Mouse (Mus musculus): ENCODE results near the gene Fbxo46. TPM values are rescaled to one million over a fixed set of nuclear protein-coding genes. Genes with fewer than 3 reads are reported as not detected.

Gene Fbxo46
- polyA plus RNA-seq, 1 experiment: 6.2 TPM

GRCm38 (mm10) chr7:19119083-19119482 is 576 bp upstream of the Fbxo46 start:
- TF ChIP-seq TCF12 (IDR thresholded peaks at IDR 0.05; ENCODE audit: insufficient read depth, poor library complexity, severe bottlenecking): no peak
- TF ChIP-seq CEBPB (IDR thresholded peaks at IDR 0.05; ENCODE audit: insufficient read depth, poor library complexity, severe bottlenecking): no peak
- no peak for TF ChIP-seq REST (IDR thresholded peaks at IDR 0.05; ENCODE audit: insufficient read depth, insufficient read length)
- no peak for TF ChIP-seq POLR2A (IDR thresholded peaks at IDR 0.05; ENCODE audit: insufficient read length, low read depth)
- TF ChIP-seq E2F4 (IDR thresholded peaks at IDR 0.05; ENCODE audit: insufficient read depth): no peak
- no peak for TF ChIP-seq USF1 (IDR thresholded peaks at IDR 0.05; ENCODE audit: low read depth)
- Histone ChIP-seq H3K4me3 (peak overlapping the region; percentile 75), H3K36me3 (ENCODE audit: control insufficient read depth, insufficient read depth) (no peaks in the 10 kb centered on the region), H3K79me2 (ENCODE audit: control insufficient read depth, insufficient read depth) (peaks cover 26% of the 10 kb centered on the region), H3ac (ENCODE audit: control insufficient read depth, insufficient read length) (no peak overlapping the region), H3K27me3 (ENCODE audit: control insufficient read depth, insufficient read depth, insufficient read length) (no peaks in the 10 kb centered on the region), H3K4me2 (ENCODE audit: low read depth) (peak overlapping the region; percentile 60)

- TF ChIP-seq USF1 (IDR thresholded peaks at IDR 0.05; ENCODE audit: low read depth) (no peak), MYOG (IDR thresholded peaks at IDR 0.05; ENCODE audit: control insufficient read depth in 1 of 3, insufficient read depth in 1 of 3, insufficient read length in 2 of 3, low read depth in 2 of 3) (no peak), MYOD1 (IDR thresholded peaks at IDR 0.05; ENCODE audit: control insufficient read depth in 1 of 3, insufficient read length in 2 of 3, low read depth in 2 of 3) (no peak), TCF12 (IDR thresholded peaks at IDR 0.05; ENCODE audit: insufficient read depth, poor library complexity, severe bottlenecking) (no peak), SRF (IDR thresholded peaks at IDR 0.05; ENCODE audit: control insufficient read depth, insufficient read length, low read depth) (no peak), POLR2AphosphoS2 (IDR thresholded peaks at IDR 0.05; ENCODE audit: insufficient read length, low read depth) (no peak), POLR2A (IDR thresholded peaks at IDR 0.05; ENCODE audit: insufficient read length, low read depth) (no peak), MAX (IDR thresholded peaks at IDR 0.05; ENCODE audit: low read depth) (no peak), TCF3 (IDR thresholded peaks at IDR 0.05; ENCODE audit: insufficient read length, low read depth) (no peak), CEBPB (IDR thresholded peaks at IDR 0.05; ENCODE audit: insufficient read depth, poor library complexity, severe bottlenecking) (no peak), REST (IDR thresholded peaks at IDR 0.05; ENCODE audit: insufficient read depth, insufficient read length) (no peak), E2F4 (IDR thresholded peaks at IDR 0.05; ENCODE audit: insufficient read depth) (no peak)
These were observed 2.0 kb downstream of the Fbxo46 start for GRCm38 (mm10) chr7:19121686-19122085.

GRCm38 (mm10) chr7:19124713-19125112 is 5.1 kb downstream of the Fbxo46 start:
- TF ChIP-seq TCF12 (IDR thresholded peaks at IDR 0.05; ENCODE audit: insufficient read depth, poor library complexity, severe bottlenecking) (no peak), USF1 (IDR thresholded peaks at IDR 0.05; ENCODE audit: low read depth) (no peak), MYOG (IDR thresholded peaks at IDR 0.05; ENCODE audit: control insufficient read depth in 1 of 3, insufficient read depth in 1 of 3, insufficient read length in 2 of 3, low read depth in 2 of 3) (no peak), MYOD1 (IDR thresholded peaks at IDR 0.05; ENCODE audit: control insufficient read depth in 1 of 3, insufficient read length in 2 of 3, low read depth in 2 of 3) (no peak), POLR2AphosphoS2 (IDR thresholded peaks at IDR 0.05; ENCODE audit: insufficient read length, low read depth) (no peak)
- Histone ChIP-seq H3ac (ENCODE audit: control insufficient read depth, insufficient read length) (no peak overlapping the region), H3K27me3 (ENCODE audit: control insufficient read depth, insufficient read depth, insufficient read length) (no peaks in the 10 kb centered on the region), H3K4me3 (no peak overlapping the region), H3K36me3 (ENCODE audit: control insufficient read depth, insufficient read depth) (no peaks in the 10 kb centered on the region), H3K4me2 (ENCODE audit: low read depth) (no peak overlapping the region), H3K79me2 (ENCODE audit: control insufficient read depth, insufficient read depth) (peaks cover 26% of the 10 kb centered on the region)

More at GRCm38 (mm10) chr7:19121686-19122085, 2.0 kb downstream of the Fbxo46 start:
- Histone ChIP-seq H3ac (ENCODE audit: control insufficient read depth, insufficient read length) (no peak overlapping the region), H3K4me3 (no peak overlapping the region), H3K27me3 (ENCODE audit: control insufficient read depth, insufficient read depth, insufficient read length) (no peaks in the 10 kb centered on the region), H3K36me3 (ENCODE audit: control insufficient read depth, insufficient read depth) (no peaks in the 10 kb centered on the region), H3K79me2 (ENCODE audit: control insufficient read depth, insufficient read depth) (peaks cover 26% of the 10 kb centered on the region), H3K4me2 (ENCODE audit: low read depth) (no peak overlapping the region)

- Histone ChIP-seq H3K27me3 (ENCODE audit: control insufficient read depth, insufficient read depth, insufficient read length) (no peaks in the 10 kb centered on the region), H3K4me3 (no peak overlapping the region), H3K36me3 (ENCODE audit: control insufficient read depth, insufficient read depth) (no peaks in the 10 kb centered on the region), H3K4me2 (ENCODE audit: low read depth) (no peak overlapping the region), H3K79me2 (ENCODE audit: control insufficient read depth, insufficient read depth) (peaks cover 3% of the 10 kb centered on the region), H3ac (ENCODE audit: control insufficient read depth, insufficient read length) (no peak overlapping the region)
- TF ChIP-seq MYOD1 (IDR thresholded peaks at IDR 0.05; ENCODE audit: control insufficient read depth in 1 of 3, insufficient read length in 2 of 3, low read depth in 2 of 3): peak; percentile 13 to 90 (median 78)
- TF ChIP-seq USF1 (IDR thresholded peaks at IDR 0.05; ENCODE audit: low read depth): no peak
- TF ChIP-seq POLR2AphosphoS2 (IDR thresholded peaks at IDR 0.05; ENCODE audit: insufficient read length, low read depth): no peak
- TF ChIP-seq REST (IDR thresholded peaks at IDR 0.05; ENCODE audit: insufficient read depth, insufficient read length): no peak
- TF ChIP-seq MAX (IDR thresholded peaks at IDR 0.05; ENCODE audit: low read depth): no peak
- peak in 1 of 3 experiments; percentile 33 for TF ChIP-seq MYOG (IDR thresholded peaks at IDR 0.05; ENCODE audit: control insufficient read depth in 1 of 3, insufficient read depth in 1 of 3, insufficient read length in 2 of 3, low read depth in 2 of 3)
- TF ChIP-seq TCF3 (IDR thresholded peaks at IDR 0.05; ENCODE audit: insufficient read length, low read depth): no peak
- TF ChIP-seq E2F4 (IDR thresholded peaks at IDR 0.05; ENCODE audit: insufficient read depth): no peak
These were observed 8.1 kb downstream of the Fbxo46 start for GRCm38 (mm10) chr7:19127744-19128143.

GRCm38 (mm10) chr7:19129396-19129795 is 9.7 kb downstream of the Fbxo46 start:
- Histone ChIP-seq H3K79me2 (ENCODE audit: control insufficient read depth, insufficient read depth) (peaks cover 9% of the 10 kb centered on the region), H3K4me2 (ENCODE audit: low read depth) (no peak overlapping the region), H3K27me3 (ENCODE audit: control insufficient read depth, insufficient read depth, insufficient read length) (no peaks in the 10 kb centered on the region), H3ac (ENCODE audit: control insufficient read depth, insufficient read length) (no peak overlapping the region), H3K36me3 (ENCODE audit: control insufficient read depth, insufficient read depth) (no peaks in the 10 kb centered on the region), H3K4me3 (no peak overlapping the region)
- TF ChIP-seq POLR2A (IDR thresholded peaks at IDR 0.05; ENCODE audit: insufficient read length, low read depth) (no peak), MYOG (IDR thresholded peaks at IDR 0.05; ENCODE audit: control insufficient read depth in 1 of 3, insufficient read depth in 1 of 3, insufficient read length in 2 of 3, low read depth in 2 of 3) (no peak), MYOD1 (IDR thresholded peaks at IDR 0.05; ENCODE audit: control insufficient read depth in 1 of 3, insufficient read length in 2 of 3, low read depth in 2 of 3) (no peak), SRF (IDR thresholded peaks at IDR 0.05; ENCODE audit: control insufficient read depth, insufficient read length, low read depth) (no peak)

All from myocyte (in vitro differentiated cells).